8 mouse cellular contexts compared by ENCODE assay signal in genomic region chr3:88553880-88554586, GRCm38 (mm10). TPM values are rescaled to one million over a fixed set of nuclear protein-coding genes. Genes with fewer than 3 reads are reported as not detected.
DNase-seq lines count a peak whose midpoint lies in the region; ATAC-seq and TF ChIP-seq lines count a peak whose summit lies in the region.

No protein-coding gene starts in this region.

- peak; percentile 37; the same call in 1 of the 2 replicates for TF ChIP-seq CTCF in forebrain, postnatal 0 days (IDR thresholded peaks at IDR 0.05; ENCODE audit: low read depth)
- no peak for TF ChIP-seq CTCF in kidney, postnatal 0 days (IDR thresholded peaks at IDR 0.05; ENCODE audit: low read depth)

- H3K79me2 ChIP-seq in macrophage (ENCODE audit: inconsistent target), result peaks cover 30% of the 10 kb centered on the region

- H3K9ac ChIP-seq in forebrain, postnatal 0 days, result peak overlapping the region; percentile 92
- peak overlapping the region; percentile 89 for H3K9ac ChIP-seq in kidney, postnatal 0 days (ENCODE audit: low read depth, low read length)

- H3K4me1 ChIP-seq in forebrain, postnatal 0 days (ENCODE audit: insufficient read depth), result peaks cover 12% of the 10 kb centered on the region; the same call in 1 of the 2 replicates
- peaks cover 20% of the 10 kb centered on the region for H3K4me1 ChIP-seq in kidney, postnatal 0 days (replicated peaks; ENCODE audit: insufficient read depth, low read length)

- DNase-seq in left cerebral cortex, adult 18-20 months (ENCODE audit: low spot score in 2 of 2), result peak; percentile 44 to 45
- no peak for DNase-seq in left cerebral cortex, adult 8-10 months (ENCODE audit: low spot score in 2 of 2)
- peak; percentile 34 for DNase-seq in c-Kit-negative CD71-positive TER-119-positive erythroid progenitor cells, embryonic 14.5 days (ENCODE audit: low read depth, low spot score)
- DNase-seq in forebrain, postnatal 0 days, result peak; percentile 78
- DNase-seq in kidney, postnatal 0 days (ENCODE audit: low spot score), result peak; percentile 58
- DNase-seq in spleen, postnatal 4 days (ENCODE audit: low spot score in 2 of 2), result peak; percentile 58 to 85
- no peak for DNase-seq in adrenal gland, postnatal 10 days

- ATAC-seq in forebrain, postnatal 0 days, result peak; percentile 19
- peak; percentile 22 for ATAC-seq in kidney, postnatal 0 days (replicated peaks; ENCODE audit: low FRiP score, low read depth)

- H3K36me3 ChIP-seq in forebrain, postnatal 0 days (ENCODE audit: insufficient read depth), result peaks cover 26% of the 10 kb centered on the region
- H3K36me3 ChIP-seq in kidney, postnatal 0 days (ENCODE audit: insufficient read depth, low read length), result peaks cover 22% of the 10 kb centered on the region
- H3K36me3 ChIP-seq in macrophage (ENCODE audit: inconsistent target), result peaks cover 10% of the 10 kb centered on the region; the same call in 1 of the 2 replicates

- peak overlapping the region; percentile 90 for H3K4me2 ChIP-seq in forebrain, postnatal 0 days (ENCODE audit: low read depth)
- peak overlapping the region; percentile 88 for H3K4me2 ChIP-seq in kidney, postnatal 0 days (ENCODE audit: low read length)

- H3K4me3 ChIP-seq in forebrain, postnatal 0 days (ENCODE audit: low read depth, low read length), result peak overlapping the region; percentile 85
- peak overlapping the region; percentile 90 for H3K4me3 ChIP-seq in kidney, postnatal 0 days (replicated peaks; ENCODE audit: low read depth, low read length)
- peak overlapping the region; percentile 53 for H3K4me3 ChIP-seq in macrophage (ENCODE audit: inconsistent target)

- H3K27me3 ChIP-seq in forebrain, postnatal 0 days (ENCODE audit: insufficient read depth, low read length), result no peaks in the 10 kb centered on the region
- H3K27me3 ChIP-seq in kidney, postnatal 0 days (ENCODE audit: insufficient read depth, low read length), result no peaks in the 10 kb centered on the region

- WGBS in forebrain, postnatal 0 days, result under 1% methylated on average over 40 of the region's 41 CpGs
- WGBS in kidney, postnatal 0 days, result under 1% methylated on average over 38 of the region's 41 CpGs
- under 1% methylated on average over 36 of the region's 41 CpGs for WGBS in macrophage (ENCODE audit: missing documents)

- no peaks in the 10 kb centered on the region for H3K9me3 ChIP-seq in forebrain, postnatal 0 days (ENCODE audit: low read length)
- H3K9me3 ChIP-seq in kidney, postnatal 0 days (replicated peaks; ENCODE audit: low read length), result no peaks in the 10 kb centered on the region

- H3K27ac ChIP-seq in forebrain, postnatal 0 days (ENCODE audit: low read depth, low read length), result peak overlapping the region; percentile 96
- H3K27ac ChIP-seq in kidney, postnatal 0 days, result peak overlapping the region; percentile 96
- peak overlapping the region; percentile 10; the same call in 1 of the 2 replicates for H3K27ac ChIP-seq in macrophage

RNA-seq across cellular contexts. Expression of gene Ubqln4, which starts 0.5 kb away (rescaled TPM):
- total RNA-seq in left cerebral cortex, adult 18-20 months (2021), result 100 to 1,000 TPM; 143 to 147 TPM
- 100 to 1,000 TPM; 121 to 142 (median 129) TPM for total RNA-seq in left cerebral cortex, adult 8-10 months (2022)
- 102 and 116 TPM in 2 replicates for total RNA-seq in forebrain, postnatal 0 days (2014; rRNA removed)
- polyA plus RNA-seq in forebrain, postnatal 0 days (2015; fragmentation: Nextera tagmentation; extraction: Ambion mirVana), result 29.3 and 30.8 TPM in 2 replicates
- 35.1 and 35.9 TPM in 2 replicates for polyA plus RNA-seq in kidney, postnatal 0 days (2015; fragmentation: Nextera tagmentation; extraction: Ambion mirVana)
- total RNA-seq in macrophage (2018; cell fraction: chromatin; rRNA removed), result 10 to 100 TPM; 13.2 to 83.4 (median 37.9) TPM
- 10 to 100 TPM; 19.8 to 27.6 (median 24.4) TPM for total RNA-seq in macrophage (2018; cell fraction: cytosol; rRNA removed)
- 10 to 100 TPM; 15.2 to 81.8 (median 29.2) TPM for total RNA-seq in macrophage (2018; cell fraction: nucleus; rRNA removed)
- 26.3 to 31.7 TPM (median 26.5 TPM) in 3 replicates for polyA plus RNA-seq in macrophage (2018)
- total RNA-seq in adrenal gland, postnatal 10 days (2021), result 10 to 100 TPM; 63.9 to 73.1 TPM

RNA-seq across cellular contexts. Expression of gene Lamtor2, which starts 1.2 kb away (rescaled TPM):
- 100 to 1,000 TPM; 104 to 115 TPM for total RNA-seq in left cerebral cortex, adult 18-20 months (2021)
- 100 to 1,000 TPM; 102 to 133 (median 110) TPM for total RNA-seq in left cerebral cortex, adult 8-10 months (2022)
- 52.2 and 55.5 TPM in 2 replicates for total RNA-seq in forebrain, postnatal 0 days (2014; rRNA removed)
- 186 and 202 TPM in 2 replicates for polyA plus RNA-seq in forebrain, postnatal 0 days (2015; fragmentation: Nextera tagmentation; extraction: Ambion mirVana)
- 164 and 173 TPM in 2 replicates for polyA plus RNA-seq in kidney, postnatal 0 days (2015; fragmentation: Nextera tagmentation; extraction: Ambion mirVana)
- 10 to 100 TPM in 7 of 26 experiments, 1 to 10 TPM in 16, not detected in 3; 1.9 to 25.1 (median 4.5) TPM for total RNA-seq in macrophage (2018; cell fraction: chromatin; rRNA removed)
- total RNA-seq in macrophage (2018; cell fraction: cytosol; rRNA removed), result 100 to 1,000 TPM in 22 of 26 experiments, 10 to 100 TPM in 4; 84.4 to 168 (median 109) TPM
- total RNA-seq in macrophage (2018; cell fraction: nucleus; rRNA removed), result 10 to 100 TPM in 24 of 26 experiments, 1 to 10 TPM in 2; 7.2 to 35.9 (median 19.1) TPM
- polyA plus RNA-seq in macrophage (2018), result 164 to 206 TPM (median 186 TPM) in 3 replicates
- total RNA-seq in adrenal gland, postnatal 10 days (2021), result 100 to 1,000 TPM; 131 to 132 TPM

RNA-seq across cellular contexts. Expression of gene Rab25, which starts 5.9 kb away (rescaled TPM):
- not detected for total RNA-seq in left cerebral cortex, adult 18-20 months (2021)
- not detected for total RNA-seq in left cerebral cortex, adult 8-10 months (2022)
- total RNA-seq in forebrain, postnatal 0 days (2014; rRNA removed), result not detected in 2 replicates
- polyA plus RNA-seq in forebrain, postnatal 0 days (2015; fragmentation: Nextera tagmentation; extraction: Ambion mirVana), result 0.33 TPM in 1 of 2 replicates, not detected in the other
- polyA plus RNA-seq in kidney, postnatal 0 days (2015; fragmentation: Nextera tagmentation; extraction: Ambion mirVana), result 27.4 and 28.9 TPM in 2 replicates
- 1 to 10 TPM in 8 of 26 experiments, not detected in 18; 1.2 to 4.1 (median 2.6) TPM for total RNA-seq in macrophage (2018; cell fraction: chromatin; rRNA removed)
- total RNA-seq in macrophage (2018; cell fraction: cytosol; rRNA removed), result not detected
- total RNA-seq in macrophage (2018; cell fraction: nucleus; rRNA removed), result 1 to 10 TPM in 2 of 26 experiments, under 1 TPM in 2, not detected in 22; 0.72 to 2.6 (median 0.99) TPM
- not detected in 3 replicates for polyA plus RNA-seq in macrophage (2018)
- total RNA-seq in adrenal gland, postnatal 10 days (2021), result not detected

RNA-seq across cellular contexts. Expression of gene Ssr2, which starts 21.6 kb away (rescaled TPM):
- 10 to 100 TPM; 87.6 to 89.5 TPM for total RNA-seq in left cerebral cortex, adult 18-20 months (2021)
- total RNA-seq in left cerebral cortex, adult 8-10 months (2022), result 10 to 100 TPM; 85.5 to 93.2 (median 89.8) TPM
- 170 and 254 TPM in 2 replicates for total RNA-seq in forebrain, postnatal 0 days (2014; rRNA removed)
- polyA plus RNA-seq in forebrain, postnatal 0 days (2015; fragmentation: Nextera tagmentation; extraction: Ambion mirVana), result 204 and 233 TPM in 2 replicates
- polyA plus RNA-seq in kidney, postnatal 0 days (2015; fragmentation: Nextera tagmentation; extraction: Ambion mirVana), result 294 and 311 TPM in 2 replicates
- 10 to 100 TPM in 24 of 26 experiments, 1 to 10 TPM in 2; 6.9 to 42.1 (median 15.7) TPM for total RNA-seq in macrophage (2018; cell fraction: chromatin; rRNA removed)
- 100 to 1,000 TPM in 20 of 26 experiments, 10 to 100 TPM in 6; 79.8 to 136 (median 115) TPM for total RNA-seq in macrophage (2018; cell fraction: cytosol; rRNA removed)
- total RNA-seq in macrophage (2018; cell fraction: nucleus; rRNA removed), result 100 to 1,000 TPM in 1 of 26 experiments, 10 to 100 TPM in 25; 23.5 to 102 (median 68.8) TPM
- polyA plus RNA-seq in macrophage (2018), result 108 to 122 TPM (median 113 TPM) in 3 replicates
- 100 to 1,000 TPM; 221 to 247 TPM for total RNA-seq in adrenal gland, postnatal 10 days (2021)

RNA-seq across cellular contexts. Expression of gene Mex3a, which starts 21.8 kb away (rescaled TPM):
- total RNA-seq in left cerebral cortex, adult 18-20 months (2021), result 1 to 10 TPM; 2.7 to 3.1 TPM
- total RNA-seq in left cerebral cortex, adult 8-10 months (2022), result 1 to 10 TPM; 2.3 to 3.1 (median 2.6) TPM
- total RNA-seq in forebrain, postnatal 0 days (2014; rRNA removed), result 64.5 and 71.9 TPM in 2 replicates
- polyA plus RNA-seq in forebrain, postnatal 0 days (2015; fragmentation: Nextera tagmentation; extraction: Ambion mirVana), result 16.2 and 20.5 TPM in 2 replicates
- polyA plus RNA-seq in kidney, postnatal 0 days (2015; fragmentation: Nextera tagmentation; extraction: Ambion mirVana), result 12.5 and 13.8 TPM in 2 replicates
- 1 to 10 TPM in 2 of 26 experiments, under 1 TPM in 17, not detected in 7; 0.11 to 1.7 (median 0.21) TPM for total RNA-seq in macrophage (2018; cell fraction: chromatin; rRNA removed)
- under 1 TPM in 25 of 26 experiments, not detected in 1; 0.03 to 0.33 (median 0.06) TPM for total RNA-seq in macrophage (2018; cell fraction: cytosol; rRNA removed)
- 1 to 10 TPM in 2 of 26 experiments, under 1 TPM in 10, not detected in 14; 0.05 to 2.3 (median 0.19) TPM for total RNA-seq in macrophage (2018; cell fraction: nucleus; rRNA removed)
- polyA plus RNA-seq in macrophage (2018), result 0.08 to 0.10 TPM (median 0.10 TPM) in 3 replicates
- total RNA-seq in adrenal gland, postnatal 10 days (2021), result 1 to 10 TPM; 5.5 to 5.6 TPM

Comparison
In these comparisons a context has a peak if more than half of its experiments do, and no peak if none do; other contexts are left out.
1. DNase-seq: peak in left cerebral cortex, adult 18-20 months (2 of 2), c-Kit-negative CD71-positive TER-119-positive erythroid progenitor cells, embryonic 14.5 days (single experiment), forebrain, postnatal 0 days (single experiment), kidney, postnatal 0 days (single experiment) and spleen, postnatal 4 days (2 of 2); none in left cerebral cortex, adult 8-10 months (0 of 2) and adrenal gland, postnatal 10 days (single experiment).
2. H3K27ac ChIP-seq: peak in every context shown above with its lines; median percentile 96 in forebrain, postnatal 0 days; 96 in kidney, postnatal 0 days; 10 in macrophage.
3. Peak in every context shown above with its lines, with median percentiles within 50 percentile points of each other: H3K4me3 ChIP-seq.